Mouse (Mus musculus) cortical plate, adult 2 months (tissue): ENCODE data around the gene Ext2.

Experiments
- CTCF ChIP-seq: fragments of 200-500 bp; IDR thresholded peaks from 2 replicates; pipeline ENCODE4 v1.5.1; 2011; ENCODE audit warnings: mild to moderate bottlenecking, control low read depth, low read length; ENCODE audit not compliant: insufficient read depth; ENCODE audit errors: extremely low read depth
- POLR2A ChIP-seq: fragments of 200-500 bp; IDR thresholded peaks from 2 replicates; pipeline ENCODE4 v1.6.1; 2011; ENCODE audit warnings: mild to moderate bottlenecking, low read length, control low read depth; ENCODE audit not compliant: insufficient read depth; ENCODE audit errors: extremely low read depth

DNA sequence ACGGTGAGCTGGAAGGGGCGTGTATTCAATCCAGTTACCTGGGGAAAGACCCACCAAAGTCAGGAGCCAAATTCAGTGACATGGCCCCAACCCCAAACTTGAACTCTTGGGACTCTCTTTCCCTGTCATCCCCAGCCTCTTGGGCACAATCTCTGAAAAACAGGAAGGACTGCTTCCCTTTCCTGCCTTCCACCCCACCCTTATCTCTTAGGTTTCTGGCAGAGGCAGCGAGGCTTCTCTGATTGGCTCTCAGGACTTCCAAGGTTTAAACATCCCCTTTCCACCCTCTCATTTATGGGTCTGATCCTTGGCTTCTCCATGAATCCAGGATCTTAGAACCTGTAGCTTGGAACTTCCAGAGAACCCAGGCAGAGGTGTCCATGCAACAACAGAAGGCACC is 19.0 kb upstream of the Ext2 start:
- TF ChIP-seq CTCF (no peak), POLR2A (no peak)
